Mouse (Mus musculus) B cell, adult 62 days (primary cell): ENCODE results near the gene Gm45713. TPM values are rescaled to one million over a fixed set of nuclear protein-coding genes. Genes with fewer than 3 reads are reported as not detected.

Experiments used
- total RNA-seq: library from RNA; stranded (reverse); gene quantifications from 4 replicates; pipeline ENCODE4 v1.2.4, GENCODE M21; 2023

Gm45713 gene
- not detected in 4 replicates for total RNA-seq

GRCm38 (mm10) chr7:45135993-45136567 is at the start of gene Gm45713, which contains the start of gene Flt3l:
Gm45713 (minus strand) TSS chr7:45136231.
Flt3l (minus strand) TSS chr7:45136432.

GRCm38 (mm10) chr7:45180896-45181477 is 45.0 kb upstream of the Gm45713 start, which contains the start of gene Pth2:
Pth2 (plus strand) TSS chr7:45180995.

GRCm38 (mm10) chr7:45179469-45179868 is 43.4 kb upstream of the Gm45713 start, which contains the start of gene Gfy:
Gfy (minus strand) TSS chr7:45179569.

GRCm38 (mm10) chr7:45163735-45164490 is 27.9 kb upstream of the Gm45713 start, which contains the start of gene Slc17a7:
Slc17a7 (plus strand) TSS chr7:45163949.

GRCm38 (mm10) chr7:45154096-45154992 is 18.3 kb upstream of the Gm45713 start, which contains the start of the genes Pih1d1 and Aldh16a1:
Pih1d1 (plus strand) TSS chr7:45154303.
Aldh16a1 (minus strand) TSS chr7:45154584.

GRCm38 (mm10) chr7:45128624-45129246 is 7.3 kb downstream of the Gm45713 start, which contains the start of gene Rpl13a:
Rpl13a (minus strand) TSS chr7:45128761.

GRCm38 (mm10) chr7:45124224-45125143 is 11.5 kb downstream of the Gm45713 start, which contains the start of gene Rps11:
Rps11 (minus strand) TSS chr7:45124439.

GRCm38 (mm10) chr7:45103652-45104180 is 32.3 kb downstream of the Gm45713 start, which contains the start of gene Fcgrt:
Fcgrt (minus strand) TSS chr7:45103851.

GRCm38 (mm10) chr7:45092048-45092447 is 44.0 kb downstream of the Gm45713 start, which contains the start of gene Rcn3:
Rcn3 (minus strand) TSS chr7:45092221.

Other genes with a start within 250 kb of the Gm45713 start
- 55.3 to 70.3 TPM (median 69.2 TPM) in 4 replicates for gene Med25, start 243.5 kb downstream of the Gm45713 start, total RNA-seq
- 23.2 to 35.7 TPM (median 31.8 TPM) in 4 replicates for gene Fuz, start 240.2 kb downstream of the Gm45713 start, total RNA-seq
- gene Ap2a1, start 206.7 kb downstream of the Gm45713 start, total RNA-seq = 80.9 to 89.4 TPM (median 83.8 TPM) in 4 replicates
- not detected in 4 replicates for gene Tsks, start 193.0 kb downstream of the Gm45713 start, total RNA-seq
- 0.60 TPM in 1 of 4 replicates, not detected in the others for gene Cpt1c, start 161.4 kb downstream of the Gm45713 start, total RNA-seq
- gene Prmt1, start 149.7 kb downstream of the Gm45713 start, total RNA-seq = 144 to 150 TPM (median 149 TPM) in 4 replicates
- 149 to 182 TPM (median 160 TPM) in 4 replicates for gene Irf3, start 138.6 kb downstream of the Gm45713 start, total RNA-seq
- gene Bcl2l12, start 137.5 kb downstream of the Gm45713 start, total RNA-seq = 31.3 to 35.1 TPM (median 34.3 TPM) in 4 replicates
- 92.2 to 102 TPM (median 101 TPM) in 4 replicates for gene Scaf1, start 119.9 kb downstream of the Gm45713 start, total RNA-seq
- 13.1 to 16.8 TPM (median 14.4 TPM) in 4 replicates for gene Rras, start 118.3 kb downstream of the Gm45713 start, total RNA-seq
- 69.9 to 75.6 TPM (median 73.7 TPM) in 4 replicates for gene Prr12, start 83.3 kb downstream of the Gm45713 start, total RNA-seq
- gene Nosip, start 73.8 kb downstream of the Gm45713 start, total RNA-seq = 51.4 to 59.1 TPM (median 57.5 TPM) in 4 replicates
- 2.5 to 3.6 TPM (median 3.0 TPM) in 4 replicates for gene Prrg2, start 73.6 kb downstream of the Gm45713 start, total RNA-seq
- gene Rcn3, start 44.0 kb downstream of the Gm45713 start, total RNA-seq = 2.1 to 5.0 TPM (median 2.8 TPM) in 4 replicates
- 27.9 to 34.9 TPM (median 30.5 TPM) in 4 replicates for gene Fcgrt, start 32.4 kb downstream of the Gm45713 start, total RNA-seq
- gene Rps11, start 11.8 kb downstream of the Gm45713 start, total RNA-seq = 2,382 to 2,495 TPM (median 2,446 TPM) in 4 replicates
- 4,153 to 4,573 TPM (median 4,453 TPM) in 4 replicates for gene Rpl13a, start 7.5 kb downstream of the Gm45713 start, total RNA-seq
- gene Flt3l, start 201 bp upstream of the Gm45713 start, total RNA-seq = 65.5 to 79.4 TPM (median 71.3 TPM) in 4 replicates
- gene Pih1d1, start 18.1 kb upstream of the Gm45713 start, total RNA-seq = 40.9 to 53.7 TPM (median 42.8 TPM) in 4 replicates
- gene Aldh16a1, start 18.4 kb upstream of the Gm45713 start, total RNA-seq = 104 to 117 TPM (median 113 TPM) in 4 replicates
- gene Slc17a7, start 27.7 kb upstream of the Gm45713 start, total RNA-seq = not detected in 4 replicates
- gene Gfy, start 43.3 kb upstream of the Gm45713 start, total RNA-seq = not detected in 4 replicates
- gene Pth2, start 44.8 kb upstream of the Gm45713 start, total RNA-seq = not detected in 4 replicates
- gene Ccdc155, start 68.7 kb upstream of the Gm45713 start, total RNA-seq = 0.33 to 1.3 TPM (median 0.63 TPM) in 4 replicates
- gene Dkkl1, start 75.9 kb upstream of the Gm45713 start, total RNA-seq = 0.86 to 2.6 TPM (median 1.2 TPM) in 3 of 4 replicates, not detected in the other
- gene Tead2, start 79.5 kb upstream of the Gm45713 start, total RNA-seq = not detected in 4 replicates
- gene Cd37, start 102.9 kb upstream of the Gm45713 start, total RNA-seq = 1,712 to 1,809 TPM (median 1,728 TPM) in 4 replicates
- gene Slc6a16, start 104.9 kb upstream of the Gm45713 start, total RNA-seq = not detected in 4 replicates
- 0.95 to 1.4 TPM (median 0.98 TPM) in 3 of 4 replicates, not detected in the other for gene Slc6a21, start 141.3 kb upstream of the Gm45713 start, total RNA-seq
- 10.6 to 12.8 TPM (median 11.5 TPM) in 4 replicates for gene Trpm4, start 197.5 kb upstream of the Gm45713 start, total RNA-seq
- gene Hrc, start 199.1 kb upstream of the Gm45713 start, total RNA-seq = not detected in 4 replicates
- 0.21 to 0.47 TPM (median 0.43 TPM) in 3 of 4 replicates, not detected in the other for gene Ppfia3, start 230.8 kb upstream of the Gm45713 start, total RNA-seq
- 1.8 to 2.4 TPM in 2 of 4 replicates, not detected in the others for gene Lin7b, start 234.4 kb upstream of the Gm45713 start, total RNA-seq